In the genomic region with DNA sequence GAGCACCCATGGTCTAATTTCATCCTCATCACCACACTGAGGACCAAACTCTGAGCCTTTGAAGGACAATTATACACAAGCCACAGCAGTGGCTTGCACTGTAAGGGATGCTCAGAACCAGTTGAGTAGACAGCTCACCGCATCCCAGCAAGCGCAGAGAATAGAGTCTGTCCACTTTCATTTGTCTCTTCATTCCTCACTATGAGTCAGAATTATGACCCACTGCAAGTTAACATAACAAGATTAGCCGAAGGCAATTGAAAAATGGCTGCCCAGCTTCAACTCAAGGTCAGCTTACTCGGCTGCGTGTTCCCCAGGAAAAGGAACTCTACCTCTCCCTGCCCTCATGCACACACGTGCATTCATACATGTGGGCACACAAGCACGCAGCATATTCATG, we compare ENCODE assay signal across 22 mouse cellular contexts. TPM values are rescaled to one million over a fixed set of nuclear protein-coding genes. Genes with fewer than 3 reads are reported as not detected.
"Had no signal": no experiment of that assay in that cellular context is flagged by ENCODE, and none has a peak within 500 bp of the region (broad histone marks: within the 10 kb centered on the region; RNA-seq: fewer than 3 reads in every experiment).

No protein-coding gene starts in this region.

- H3K4me1 ChIP-seq: liver, embryonic 13.5 days; neural tube, embryonic 12.5 days had no signal

- H3K4me2 ChIP-seq: liver, embryonic 13.5 days; midbrain, embryonic 11.5 days; neural tube, embryonic 12.5 days; neural tube, embryonic 15.5 days had no signal

- DNase-seq: kidney, postnatal 25 days; layer of hippocampus, adult 9-11 months; layer of hippocampus, postnatal 36 days; liver, embryonic 13.5 days; lung, adult 2 months; lung, postnatal 14 days; lung, postnatal 4 days; midbrain, embryonic 14.5 days; thymus, adult 2 months; thymus, postnatal 14 days; thymus, postnatal 4 days had no signal

- H3K4me3 ChIP-seq: layer of hippocampus, adult 2 months; left cerebral cortex, adult 2 months; liver, embryonic 13.5 days; neural tube, embryonic 12.5 days; neural tube, embryonic 15.5 days had no signal

- H3K9me3 ChIP-seq: liver, embryonic 13.5 days; neural tube, embryonic 12.5 days; neural tube, embryonic 15.5 days had no signal

- H3K9ac ChIP-seq: liver, embryonic 13.5 days; neural tube, embryonic 12.5 days; neural tube, embryonic 15.5 days had no signal

- H3K27ac ChIP-seq: kidney, postnatal 0 days; layer of hippocampus, adult 2 months; left cerebral cortex, adult 2 months; liver, embryonic 13.5 days; neural tube, embryonic 12.5 days; neural tube, embryonic 15.5 days; stomach, postnatal 0 days had no signal

- H3K27me3 ChIP-seq: liver, embryonic 13.5 days; neural tube, embryonic 12.5 days; neural tube, embryonic 15.5 days had no signal

- H3K36me3 ChIP-seq: liver, embryonic 13.5 days; neural tube, embryonic 12.5 days; neural tube, embryonic 15.5 days had no signal

RNA-seq across cellular contexts. Expression of a gene that starts 13.3 kb away (rescaled TPM):
- total RNA-seq: liver, adult 2 months; megakaryocyte-erythroid progenitor cell, adult 5-6 weeks had no signal
- polyA plus RNA-seq: kidney, embryonic 14.5 days; kidney, postnatal 0 days; midbrain, embryonic 11.5 days; midbrain, embryonic 14.5 days; neural tube, embryonic 15.5 days; stomach, embryonic 14.5 days had no signal
